Mouse (Mus musculus) lung, embryonic 14.5 days (tissue): ENCODE results near the gene Ncaph. TPM values are rescaled to one million over a fixed set of nuclear protein-coding genes. Genes with fewer than 3 reads are reported as not detected.
A peak's percentile ranks its signal among the peaks of the same experiment; 100 is the strongest.
"Not testable (repeated sequence)": the region's sequence is repeated elsewhere in the genome, so short reads cannot be mapped to it uniquely, and the experiment has no call there.

ENCODE experiments used
- ATAC-seq: fragments of 200-750 bp; cut with Nextera tagmentation; 2 replicates; pipeline ENCODE4 v1.8.0; 2017; ENCODE audit warnings: mild to moderate bottlenecking, moderate TSS enrichment, moderate library complexity; ENCODE audit not compliant: insufficient read depth
- DNase-seq: peaks from one replicate; pipeline ENCODE4 v3.0.0-alpha.2; 2015
- H3K27ac ChIP-seq: fragments of 300-500 bp; sonication (generic); 2 replicates; pipeline ENCODE4 v1.5.1; 2014; ENCODE audit warnings: low read depth, mild to moderate bottlenecking, moderate library complexity
- H3K27me3 ChIP-seq: fragments of 300-500 bp; sonication (generic); 2 replicates; pipeline ENCODE4 v1.6.1; 2014; ENCODE audit warnings: low read length, control low read depth; ENCODE audit not compliant: insufficient read depth
- H3K36me3 ChIP-seq: fragments of 300-500 bp; sonication (generic); 2 replicates; pipeline ENCODE4 v1.6.1; 2014; ENCODE audit warnings: control low read depth; ENCODE audit not compliant: insufficient read depth
- H3K4me1 ChIP-seq: fragments of 300-500 bp; sonication (generic); 2 replicates; pipeline ENCODE4 v1.6.1; 2014; ENCODE audit warnings: antibody characterized with exemption, control low read depth; ENCODE audit not compliant: insufficient read depth
- H3K4me2 ChIP-seq: fragments of 300-500 bp; sonication (generic); 2 replicates; pipeline ENCODE4 v1.6.1; 2014; ENCODE audit warnings: mild to moderate bottlenecking
- H3K4me3 ChIP-seq: fragments of 300-500 bp; sonication (generic); 2 replicates; pipeline ENCODE4 v1.5.1; 2014; ENCODE audit warnings: low read depth, low read length
- H3K9ac ChIP-seq: fragments of 300-500 bp; sonication (generic); 2 replicates; pipeline ENCODE4 v1.6.1; 2014
- H3K9me3 ChIP-seq: fragments of 300-500 bp; sonication (generic); 2 replicates; pipeline ENCODE4 v1.6.1; 2016; ENCODE audit warnings: low read depth, low read length, control low read depth
- CTCF ChIP-seq: IDR thresholded peaks from 2 replicates; pipeline ENCODE4 v1.5.1; 2016; ENCODE audit warnings: antibody characterized with exemption, low read depth
- WGBS: fragments of 180-500 bp; shearing (Covaris S2); extraction: QIAGEN DNeasy Blood & Tissue Kit; methylation state at CpG from one replicate; pipeline ENCODE4 v1.1.7; 2014; 5-methylcytosine and 5-hydroxymethylcytosine counted together
- polyA plus RNA-seq: library from polyadenylated mRNA; unstranded; fragments of >200 nt; fragmentation: Nextera tagmentation; extraction: Ambion mirVana; gene quantifications from 2 replicates; pipeline ENCODE4 v1.2.1, GENCODE M21; 2014

Ncaph gene
- polyA plus RNA-seq, 1 experiment from 2014 or later: 119 TPM

- TF ChIP-seq CTCF: no peak
- 80% methylated on average over 5 of the region's 5 CpGs for WGBS
- H3K27me3 ChIP-seq: no peaks in the 10 kb centered on the region
Measured at GRCm38 (mm10) chr2:127086235-127086634, 47.5 kb downstream of the Ncaph start.

GRCm38 (mm10) chr2:127080591-127081218, 53.0 kb downstream of the Ncaph start:
- no peak overlapping the region for H3K27ac ChIP-seq
- H3K9me3 ChIP-seq: no peaks in the 10 kb centered on the region
- TF ChIP-seq CTCF: no peak
- DNase-seq: no peak
- no peaks in the 10 kb centered on the region for H3K36me3 ChIP-seq
- H3K4me3 ChIP-seq: no peak overlapping the region
- 86% methylated on average over 11 of the region's 11 CpGs for WGBS
- H3K4me2 ChIP-seq: no peak overlapping the region
- H3K27me3 ChIP-seq: no peaks in the 10 kb centered on the region
- no peak for ATAC-seq
- no peaks in the 10 kb centered on the region for H3K4me1 ChIP-seq
- H3K9ac ChIP-seq: no peak overlapping the region

More at GRCm38 (mm10) chr2:127086235-127086634, 47.5 kb downstream of the Ncaph start:
- Histone ChIP-seq H3K9ac (no peak overlapping the region), H3K4me3 (no peak overlapping the region), H3K9me3 (no peaks in the 10 kb centered on the region), H3K27ac (no peak overlapping the region), H3K36me3 (peaks cover 3% of the 10 kb centered on the region; the same call in 1 of the 2 replicates), H3K4me1 (no peaks in the 10 kb centered on the region), H3K4me2 (no peak overlapping the region)
- ATAC-seq (no peak), DNase-seq (no peak)

- ATAC-seq: no peak
Measured at GRCm38 (mm10) chr2:127079881-127080590, 53.7 kb downstream of the Ncaph start.

GRCm38 (mm10) chr2:127079066-127079465, 54.7 kb downstream of the Ncaph start:
- not testable (repeated sequence) for DNase-seq, H3K36me3 ChIP-seq, ATAC-seq

More at GRCm38 (mm10) chr2:127079881-127080590, 53.7 kb downstream of the Ncaph start:
- Histone ChIP-seq H3K27me3 (no peaks in the 10 kb centered on the region), H3K4me2 (no peak overlapping the region), H3K4me3 (no peak overlapping the region), H3K9ac (no peak overlapping the region), H3K9me3 (no peaks in the 10 kb centered on the region), H3K36me3 (no peaks in the 10 kb centered on the region), H3K27ac (no peak overlapping the region), H3K4me1 (no peaks in the 10 kb centered on the region)
- WGBS: 90% methylated on average over 11 of the region's 11 CpGs
- no peak for TF ChIP-seq CTCF
- no peak for DNase-seq

GRCm38 (mm10) chr2:127077611-127078010, 56.1 kb downstream of the Ncaph start:
- Histone ChIP-seq H3K4me3 (no peak overlapping the region), H3K4me1 (no peaks in the 10 kb centered on the region), H3K9me3 (no peaks in the 10 kb centered on the region), H3K36me3 (no peaks in the 10 kb centered on the region), H3K9ac (no peak overlapping the region), H3K27ac (no peak overlapping the region), H3K4me2 (no peak overlapping the region), H3K27me3 (no peaks in the 10 kb centered on the region)
- no peak for TF ChIP-seq CTCF
- DNase-seq (no peak), ATAC-seq (no peak)
- 65% methylated on average over 9 of the region's 9 CpGs for WGBS

More at GRCm38 (mm10) chr2:127079066-127079465, 54.7 kb downstream of the Ncaph start:
- H3K27me3 ChIP-seq, H3K4me3 ChIP-seq, H3K4me2 ChIP-seq, H3K9me3 ChIP-seq, H3K27ac ChIP-seq, H3K4me1 ChIP-seq, H3K9ac ChIP-seq: not testable (repeated sequence)
- WGBS: 43% methylated on average over 2 of the region's 2 CpGs

GRCm38 (mm10) chr2:127074116-127074515, 59.6 kb downstream of the Ncaph start:
- Histone ChIP-seq H3K27ac (no peak overlapping the region), H3K4me1 (no peaks in the 10 kb centered on the region; the same call in 1 of the 2 replicates), H3K36me3 (no peaks in the 10 kb centered on the region), H3K27me3 (no peaks in the 10 kb centered on the region), H3K4me2 (no peak overlapping the region), H3K9ac (no peak overlapping the region), H3K4me3 (no peak overlapping the region), H3K9me3 (no peaks in the 10 kb centered on the region)
- ATAC-seq: no peak
- no peak for TF ChIP-seq CTCF
- DNase-seq: no peak
- 79% methylated on average over 2 of the region's 2 CpGs for WGBS

GRCm38 (mm10) chr2:127070879-127071278, 62.9 kb downstream of the Ncaph start:
- no peaks in the 10 kb centered on the region for H3K27me3 ChIP-seq
- peak overlapping the region; percentile 63 for H3K4me3 ChIP-seq
- peak overlapping the region; percentile 74 for H3K9ac ChIP-seq
- 6% methylated on average over 9 of the region's 9 CpGs for WGBS
- H3K27ac ChIP-seq: peak overlapping the region; percentile 76
- no peaks in the 10 kb centered on the region for H3K9me3 ChIP-seq
- DNase-seq: no peak
- peak; percentile 62; the same call in 1 of the 2 replicates for ATAC-seq
- peak overlapping the region; percentile 70 for H3K4me2 ChIP-seq
- H3K36me3 ChIP-seq: 0 out of 2 replicates have a peak, but pooled peaks cover 11% of the 10 kb centered on the region
- H3K4me1 ChIP-seq: no peaks in the 10 kb centered on the region; the same call in 1 of the 2 replicates
- no peak for TF ChIP-seq CTCF
